Mouse (Mus musculus) thymus, postnatal 10 days (tissue): ENCODE measurements around the gene Ears2.

Source experiments
- DNase-seq, 2 experiments: peaks; one replicate each; pipeline ENCODE4 v3.0.0; 2021; ENCODE audit warnings: low spot score in 2 of 2

Gene Ears2

GRCm38 (mm10) chr7:122066945-122067516 is at the start of gene Ears2, which contains the start of gene Ubfd1:
Gene Ears2 (minus strand): TSS chr7:122067263.
Gene Ubfd1 (plus strand): TSS chr7:122067175.
- peak; percentile 85 to 87 for DNase-seq

- no peak for DNase-seq
Observed at GRCm38 (mm10) chr7:122108206-122108605, 41.1 kb upstream of the Ears2 start.

GRCm38 (mm10) chr7:122101747-122102244 is 34.7 kb upstream of the Ears2 start, which contains the start of gene Ndufab1:
Gene Ndufab1 (minus strand): TSS chr7:122101886.
- DNase-seq = peak; percentile 66 to 82

- DNase-seq = peak in 1 of 2 experiments; percentile 41
Observed at GRCm38 (mm10) chr7:122101014-122101746, 34.1 kb upstream of the Ears2 start.

- peak; percentile 11 to 46 for DNase-seq
Observed at GRCm38 (mm10) chr7:122099222-122099621, 32.2 kb upstream of the Ears2 start.

- no peak for DNase-seq
Observed at GRCm38 (mm10) chr7:122098009-122098408, 30.9 kb upstream of the Ears2 start.

- no peak for DNase-seq
Observed at GRCm38 (mm10) chr7:122094564-122095330, 27.7 kb upstream of the Ears2 start.

- DNase-seq = no peak
Observed at GRCm38 (mm10) chr7:122087195-122087982, 20.3 kb upstream of the Ears2 start.

- no peak for DNase-seq
Observed at GRCm38 (mm10) chr7:122081071-122081470, 14.0 kb upstream of the Ears2 start.

GRCm38 (mm10) chr7:122079798-122080554 is 12.9 kb upstream of the Ears2 start:
- DNase-seq = no peak

GRCm38 (mm10) chr7:122074374-122074773 is 7.3 kb upstream of the Ears2 start:
- DNase-seq = no peak

GRCm38 (mm10) chr7:122067517-122068381 is 686 bp upstream of the Ears2 start:
- DNase-seq = no peak

- DNase-seq = no peak
Observed at GRCm38 (mm10) chr7:122066102-122066944, 740 bp downstream of the Ears2 start.

GRCm38 (mm10) chr7:122065656-122066055 is 1.4 kb downstream of the Ears2 start:
- DNase-seq = no peak

- DNase-seq = no peak
Observed at GRCm38 (mm10) chr7:122056633-122057032, 10.4 kb downstream of the Ears2 start.

GRCm38 (mm10) chr7:122050834-122051233 is 16.2 kb downstream of the Ears2 start:
- DNase-seq = no peak

- DNase-seq = no peak
Observed at GRCm38 (mm10) chr7:122048191-122048590, 18.9 kb downstream of the Ears2 start.

- no peak for DNase-seq
Observed at GRCm38 (mm10) chr7:122046813-122047212, 20.2 kb downstream of the Ears2 start.

- no peak for DNase-seq
Observed at GRCm38 (mm10) chr7:122045711-122046110, 21.4 kb downstream of the Ears2 start.
